Mouse (Mus musculus): ENCODE results near the gene Vmn1r9. TPM values are rescaled to one million over a fixed set of nuclear protein-coding genes. Genes with fewer than 3 reads are reported as not detected.
"Not testable (repeated sequence)": the region's sequence is repeated elsewhere in the genome, so short reads cannot be mapped to it uniquely, and the experiment has no call there.

The Vmn1r9 gene
- not detected for total RNA-seq (2021)
- long read RNA-seq, experiment 1, result 0 reads
- long read RNA-seq, experiment 2, result 0 reads

DNA sequence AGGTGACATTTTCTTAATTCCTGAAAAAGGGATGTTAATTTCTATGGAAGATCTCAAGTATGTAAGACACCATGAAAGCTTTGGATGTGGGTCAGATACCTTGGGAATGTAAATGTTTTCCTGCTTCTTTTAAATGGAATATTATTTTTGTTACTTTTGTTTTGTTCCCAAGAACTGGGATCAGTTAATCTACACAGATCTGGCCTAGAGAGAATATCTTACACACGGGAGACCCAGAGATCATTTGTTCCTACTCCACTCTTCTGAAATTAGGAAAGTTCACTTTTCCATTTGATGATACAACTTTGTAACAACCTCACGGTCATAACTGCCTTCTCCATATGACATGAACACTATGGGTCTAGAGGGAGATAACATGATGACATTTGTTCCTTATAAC lies at the start of gene Vmn1r9:
Gene Vmn1r9 (plus strand): TSS at position 301 of the 400 bp plus-strand sequence.
- DNase-seq (ENCODE audit: low spot score in 2 of 2), result no peak

GRCm38 (mm10) chr6:57025224-57025623 lies 41.4 kb upstream of the Vmn1r9 start, which contains the start of gene Vmn1r7:
Gene Vmn1r7, minus strand, starts transcription at chr6:57025324.
- not testable (repeated sequence) for DNase-seq (ENCODE audit: low spot score in 2 of 2)

GRCm38 (mm10) chr6:57031984-57032383 lies 34.6 kb upstream of the Vmn1r9 start, which contains the start of gene Vmn1r8:
Gene Vmn1r8, plus strand, starts transcription at chr6:57032284.
- no peak for DNase-seq (ENCODE audit: low spot score in 2 of 2)

- no peak for DNase-seq (ENCODE audit: low spot score in 2 of 2)
Measured at GRCm38 (mm10) chr6:57034674-57035073, 31.9 kb upstream of the Vmn1r9 start.

- no peak for DNase-seq (ENCODE audit: low spot score in 2 of 2)
Measured at GRCm38 (mm10) chr6:57063730-57064129, 2.9 kb upstream of the Vmn1r9 start.

DNA sequence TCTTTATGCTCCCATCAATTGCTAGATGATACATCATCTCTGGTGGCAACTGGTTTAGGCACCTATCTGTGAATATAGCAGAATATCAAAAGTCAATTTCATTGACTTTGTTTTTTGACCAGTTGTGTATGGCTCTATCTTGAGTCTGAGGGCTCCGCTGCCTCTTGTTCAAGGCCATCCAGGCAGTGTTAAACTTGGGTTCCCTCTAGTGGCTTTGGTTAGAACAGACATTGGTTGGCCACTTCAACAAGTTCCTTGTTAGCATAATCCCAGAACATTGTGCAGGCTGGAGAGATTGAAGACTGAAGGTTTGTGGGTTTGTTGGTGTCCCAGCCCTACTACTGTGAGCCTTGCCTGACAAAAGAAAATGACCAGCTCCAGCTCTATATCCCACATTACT lies 39.8 kb downstream of the Vmn1r9 start:
- no peak for DNase-seq (ENCODE audit: low spot score in 2 of 2)

DNA sequence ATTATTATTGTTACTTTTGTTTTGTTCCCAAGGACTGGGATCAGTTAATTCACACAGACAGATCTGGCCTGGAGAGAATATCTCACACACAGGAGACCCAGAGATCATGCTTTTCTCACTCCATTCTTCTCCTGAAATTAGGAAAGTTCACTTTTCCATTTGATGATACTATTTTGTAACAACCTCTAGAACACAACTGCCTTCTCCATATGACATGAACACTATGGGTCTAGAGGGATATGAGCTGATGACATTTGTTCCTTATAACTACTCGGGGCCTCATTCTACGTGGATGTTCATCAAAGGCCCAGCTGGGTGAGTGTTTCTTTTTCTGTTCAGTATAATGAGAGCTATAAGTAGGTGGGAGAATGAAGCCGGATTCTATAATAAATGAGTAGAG lies 42.6 kb downstream of the Vmn1r9 start, which contains the start of gene Vmn1r10:
Gene Vmn1r10 (plus strand): TSS at position 301 of the 400 bp plus-strand sequence.
- no peak for DNase-seq (ENCODE audit: low spot score in 2 of 2)

Other genes starting within 250 kb of the Vmn1r9 start
- gene Fkbp9, start 234.7 kb upstream of the Vmn1r9 start, total RNA-seq (2021), result 100 to 1,000 TPM; 108 to 112 TPM
- 10 to 100 TPM; 36.2 to 41.8 TPM for gene Nt5c3, start 142.9 kb upstream of the Vmn1r9 start, total RNA-seq (2021)
- gene Vmn1r4, start 142.8 kb upstream of the Vmn1r9 start, total RNA-seq (2021), result under 1 TPM; 0.54 to 0.56 TPM
- gene Vmn1r5, start 96.5 kb upstream of the Vmn1r9 start, total RNA-seq (2021), result not detected
- under 1 TPM in 1 of 2 experiments, not detected in 1; 0.03 TPM for gene Vmn1r6, start 69.5 kb upstream of the Vmn1r9 start, total RNA-seq (2021)
- not detected for gene Vmn1r7, start 41.5 kb upstream of the Vmn1r9 start, total RNA-seq (2021)
- gene Vmn1r8, start 34.5 kb upstream of the Vmn1r9 start, total RNA-seq (2021), result not detected
- gene Vmn1r10, start 42.7 kb downstream of the Vmn1r9 start, total RNA-seq (2021), result not detected
- gene Vmn1r11, start 66.7 kb downstream of the Vmn1r9 start, total RNA-seq (2021), result not detected
- gene Vmn1r12, start 90.1 kb downstream of the Vmn1r9 start, total RNA-seq (2021), result not detected
- not detected for gene Vmn1r13, start 136.5 kb downstream of the Vmn1r9 start, total RNA-seq (2021)
- gene Vmn1r14, start 164.9 kb downstream of the Vmn1r9 start, total RNA-seq (2021), result not detected
- not detected for gene Vmn1r15, start 191.2 kb downstream of the Vmn1r9 start, total RNA-seq (2021)

Data from adrenal gland, postnatal 4 days (tissue).